Mouse (Mus musculus): ENCODE results near the gene Gm10972. TPM values are rescaled to one million over a fixed set of nuclear protein-coding genes. Genes with fewer than 3 reads are reported as not detected.

The Gm10972 gene
- total and polyA plus RNA-seq, 3 experiments: not detected

DNA sequence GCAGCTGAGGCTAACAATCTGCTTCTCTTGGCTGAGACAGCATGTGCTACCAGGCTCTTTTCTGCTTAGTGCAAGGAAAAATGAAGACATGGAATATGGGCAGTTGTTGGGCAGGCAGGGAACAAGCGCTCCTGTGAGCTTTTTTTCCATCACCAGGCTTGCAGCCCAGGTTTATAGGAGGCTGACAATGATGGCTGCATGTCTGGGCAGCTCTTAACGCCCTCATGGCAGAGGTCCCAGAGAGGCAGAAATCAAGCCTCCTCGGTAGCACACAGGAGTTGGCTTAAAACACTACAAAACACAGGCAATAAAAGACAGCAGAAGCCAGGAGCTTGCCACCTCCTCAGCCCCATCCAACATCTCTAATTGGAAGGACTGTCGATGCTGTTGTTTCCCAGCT lies 31.6 kb upstream of the Gm10972 start:
- intact Hi-C loops (cut with DNase I): no loop called here
- no peaks in the 10 kb centered on the region for H3K36me3 ChIP-seq (ENCODE audit: control insufficient read depth, insufficient read depth, low read length)
- DNase-seq: no peak
- H3K27ac ChIP-seq: peak overlapping the region; percentile 28
- H3K9ac ChIP-seq (ENCODE audit: low read depth, low read length): no peak overlapping the region
- 42% methylated on average over 4 of the region's 4 CpGs for WGBS
- TF ChIP-seq EP300 (IDR thresholded peaks at IDR 0.05; ENCODE audit: insufficient read depth, low read depth, low read length) (no peak), CTCF (IDR thresholded peaks at IDR 0.05) (no peak), POLR2A (IDR thresholded peaks at IDR 0.05; ENCODE audit: insufficient read depth, low read depth, low read length) (no peak)
- H3K4me1 ChIP-seq (ENCODE audit: control insufficient read depth, insufficient read depth, low read length): no peaks in the 10 kb centered on the region; the same call in 1 of the 2 replicates
- no peak overlapping the region for H3K4me3 ChIP-seq
- no peaks in the 10 kb centered on the region for H3K27me3 ChIP-seq (ENCODE audit: control insufficient read depth, insufficient read depth, low read length)
- no peaks in the 10 kb centered on the region for H3K79me2 ChIP-seq (replicated peaks; ENCODE audit: control insufficient read depth, insufficient read depth, low read length)

DNA sequence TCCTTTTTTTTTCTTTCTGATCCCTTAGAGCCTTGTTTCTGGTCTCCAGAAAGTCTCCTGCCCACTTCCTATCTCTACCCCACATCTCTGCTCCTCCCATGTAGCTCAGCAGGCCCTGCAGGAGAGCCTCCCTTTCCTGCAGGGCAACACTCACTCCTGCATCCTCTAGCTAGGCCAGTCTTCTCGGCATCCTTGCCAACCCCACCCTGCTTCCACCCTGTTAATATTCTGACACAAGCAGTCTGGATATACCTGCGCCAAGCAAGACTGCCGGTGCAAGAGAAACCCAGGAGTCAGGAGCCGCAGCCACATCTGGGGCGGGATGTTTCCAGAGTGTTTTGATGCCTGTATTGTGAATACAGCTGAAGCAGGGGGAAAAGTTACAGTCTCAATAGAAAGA lies 31.1 kb upstream of the Gm10972 start:
- Histone ChIP-seq H3K27me3 (ENCODE audit: control insufficient read depth, insufficient read depth, low read length) (no peaks in the 10 kb centered on the region), H3K27ac (no peak overlapping the region; the same call in 1 of the 2 replicates), H3K9ac (ENCODE audit: low read depth, low read length) (no peak overlapping the region), H3K4me1 (ENCODE audit: control insufficient read depth, insufficient read depth, low read length) (no peaks in the 10 kb centered on the region; the same call in 1 of the 2 replicates), H3K79me2 (replicated peaks; ENCODE audit: control insufficient read depth, insufficient read depth, low read length) (no peaks in the 10 kb centered on the region), H3K4me3 (no peak overlapping the region), H3K36me3 (ENCODE audit: control insufficient read depth, insufficient read depth, low read length) (no peaks in the 10 kb centered on the region)
- WGBS: 71% methylated on average over 5 of the region's 5 CpGs
- intact Hi-C loops (cut with DNase I): no loop called here
- TF ChIP-seq EP300 (IDR thresholded peaks at IDR 0.05; ENCODE audit: insufficient read depth, low read depth, low read length) (no peak), POLR2A (IDR thresholded peaks at IDR 0.05; ENCODE audit: insufficient read depth, low read depth, low read length) (no peak), CTCF (IDR thresholded peaks at IDR 0.05) (no peak)
- peak in 1 of 2 experiments; percentile 15 for DNase-seq

DNA sequence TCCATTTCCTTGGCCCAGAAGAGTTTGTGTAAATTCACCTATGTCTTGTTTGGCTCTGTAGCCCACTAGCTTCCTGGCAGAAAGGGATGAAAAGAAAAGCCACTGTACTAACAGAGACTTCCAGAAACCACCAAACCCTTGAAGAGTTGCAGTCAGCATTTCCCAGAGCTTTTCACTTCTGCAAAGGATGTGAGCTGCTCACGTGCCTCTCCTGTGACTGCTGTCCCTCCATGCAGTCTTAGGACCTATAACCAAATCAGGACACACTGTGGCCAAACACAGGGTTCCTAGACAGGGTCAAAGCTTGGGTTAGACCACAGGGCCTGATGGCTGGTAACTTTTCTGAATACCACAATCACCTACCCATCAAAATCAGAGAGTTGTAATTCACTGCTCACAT lies 30.6 kb upstream of the Gm10972 start:
- 81% methylated on average over 1 of the region's 1 CpGs for WGBS
- H3K79me2 ChIP-seq (replicated peaks; ENCODE audit: control insufficient read depth, insufficient read depth, low read length): no peaks in the 10 kb centered on the region
- TF ChIP-seq EP300 (IDR thresholded peaks at IDR 0.05; ENCODE audit: insufficient read depth, low read depth, low read length): no peak
- TF ChIP-seq POLR2A (IDR thresholded peaks at IDR 0.05; ENCODE audit: insufficient read depth, low read depth, low read length): no peak
- no peak for TF ChIP-seq CTCF (IDR thresholded peaks at IDR 0.05)
- no peaks in the 10 kb centered on the region for H3K27me3 ChIP-seq (ENCODE audit: control insufficient read depth, insufficient read depth, low read length)
- H3K9ac ChIP-seq (ENCODE audit: low read depth, low read length): no peak overlapping the region
- DNase-seq: peak in 1 of 2 experiments; percentile 41
- intact Hi-C loops (cut with DNase I): no loop called here
- H3K4me1 ChIP-seq (ENCODE audit: control insufficient read depth, insufficient read depth, low read length): no peaks in the 10 kb centered on the region; the same call in 1 of the 2 replicates
- no peak overlapping the region for H3K4me3 ChIP-seq
- H3K36me3 ChIP-seq (ENCODE audit: control insufficient read depth, insufficient read depth, low read length): no peaks in the 10 kb centered on the region
- H3K27ac ChIP-seq: no peak overlapping the region; the same call in 1 of the 2 replicates

DNA sequence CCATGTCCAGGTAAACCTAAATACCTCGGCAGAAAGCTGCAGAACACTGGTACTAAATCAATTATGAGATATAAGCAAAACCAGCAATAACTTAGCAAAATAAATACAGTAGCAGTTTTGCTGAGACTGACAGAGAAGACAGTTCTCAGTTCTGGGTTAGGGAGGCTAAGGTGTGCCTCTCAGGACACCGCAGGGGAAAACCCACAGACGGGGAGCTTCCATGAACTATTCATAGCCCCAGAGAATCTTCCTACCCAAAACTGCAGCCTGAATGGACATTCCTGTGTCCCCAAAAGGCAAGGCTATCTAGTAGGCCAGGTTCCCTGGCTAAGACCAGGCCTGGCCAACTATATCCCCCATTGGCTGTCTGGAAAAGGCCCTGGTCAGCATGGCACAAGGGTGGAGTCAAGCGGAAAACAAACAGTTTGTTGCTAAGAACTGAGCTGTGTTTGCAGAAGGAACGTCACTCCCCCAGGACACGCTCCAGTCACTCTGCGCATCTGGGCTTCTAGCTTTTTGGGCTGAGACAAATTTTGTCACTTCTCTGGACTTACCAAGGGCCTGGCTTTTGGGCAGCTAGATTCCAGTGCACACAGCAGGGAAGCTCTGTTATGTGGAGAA lies 29.5 kb upstream of the Gm10972 start:
- peak overlapping the region; percentile 15; the same call in 1 of the 2 replicates for H3K27ac ChIP-seq
- DNase-seq: peak; percentile 31 to 66
- no peak overlapping the region for H3K4me3 ChIP-seq
- no peaks in the 10 kb centered on the region for H3K27me3 ChIP-seq (ENCODE audit: control insufficient read depth, insufficient read depth, low read length)
- H3K79me2 ChIP-seq (replicated peaks; ENCODE audit: control insufficient read depth, insufficient read depth, low read length): no peaks in the 10 kb centered on the region
- intact Hi-C loops (cut with DNase I): no loop called here
- no peak overlapping the region for H3K9ac ChIP-seq (ENCODE audit: low read depth, low read length)
- WGBS: 68% methylated on average over 7 of the region's 7 CpGs
- TF ChIP-seq CTCF (IDR thresholded peaks at IDR 0.05) (no peak), POLR2A (IDR thresholded peaks at IDR 0.05; ENCODE audit: insufficient read depth, low read depth, low read length) (no peak), EP300 (IDR thresholded peaks at IDR 0.05; ENCODE audit: insufficient read depth, low read depth, low read length) (no peak)
- H3K36me3 ChIP-seq (ENCODE audit: control insufficient read depth, insufficient read depth, low read length): no peaks in the 10 kb centered on the region
- H3K4me1 ChIP-seq (ENCODE audit: control insufficient read depth, insufficient read depth, low read length): no peaks in the 10 kb centered on the region; the same call in 1 of the 2 replicates

DNA sequence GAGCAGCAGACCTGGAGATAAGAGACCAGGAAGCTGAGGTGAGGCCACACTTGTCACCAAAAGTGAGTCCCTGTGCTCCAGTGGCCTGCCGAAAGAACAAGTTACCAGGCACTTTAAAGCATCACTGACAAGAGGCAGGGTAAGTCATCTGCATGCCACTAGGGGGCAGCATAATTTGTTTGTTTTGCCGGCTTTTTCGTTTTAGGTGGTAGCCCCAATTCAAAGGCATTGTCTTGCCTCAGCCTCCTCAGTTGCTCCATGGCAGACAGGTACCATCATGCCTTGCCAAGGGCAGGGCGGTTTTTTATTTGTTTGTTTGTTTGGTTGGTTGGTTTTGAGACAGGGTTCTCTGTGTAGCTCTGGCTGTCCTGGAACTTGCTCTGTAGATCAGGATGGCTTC lies 26.2 kb upstream of the Gm10972 start:
- Histone ChIP-seq H3K27ac (no peak overlapping the region), H3K79me2 (replicated peaks; ENCODE audit: control insufficient read depth, insufficient read depth, low read length) (no peaks in the 10 kb centered on the region), H3K9ac (ENCODE audit: low read depth, low read length) (no peak overlapping the region), H3K4me1 (ENCODE audit: control insufficient read depth, insufficient read depth, low read length) (no peaks in the 10 kb centered on the region), H3K27me3 (ENCODE audit: control insufficient read depth, insufficient read depth, low read length) (no peaks in the 10 kb centered on the region), H3K36me3 (ENCODE audit: control insufficient read depth, insufficient read depth, low read length) (no peaks in the 10 kb centered on the region), H3K4me3 (no peak overlapping the region)
- DNase-seq: peak; percentile 26 to 47
- TF ChIP-seq EP300 (IDR thresholded peaks at IDR 0.05; ENCODE audit: insufficient read depth, low read depth, low read length) (no peak), CTCF (IDR thresholded peaks at IDR 0.05) (peak; percentile 87), POLR2A (IDR thresholded peaks at IDR 0.05; ENCODE audit: insufficient read depth, low read depth, low read length) (no peak)
- 52% methylated on average over 4 of the region's 4 CpGs for WGBS
- intact Hi-C loops (cut with DNase I): loop anchor here (2.0 to 5.0 kb wide), 2 partner anchors 232 to 286 kb away; no protein-coding TSS in a partner anchor

DNA sequence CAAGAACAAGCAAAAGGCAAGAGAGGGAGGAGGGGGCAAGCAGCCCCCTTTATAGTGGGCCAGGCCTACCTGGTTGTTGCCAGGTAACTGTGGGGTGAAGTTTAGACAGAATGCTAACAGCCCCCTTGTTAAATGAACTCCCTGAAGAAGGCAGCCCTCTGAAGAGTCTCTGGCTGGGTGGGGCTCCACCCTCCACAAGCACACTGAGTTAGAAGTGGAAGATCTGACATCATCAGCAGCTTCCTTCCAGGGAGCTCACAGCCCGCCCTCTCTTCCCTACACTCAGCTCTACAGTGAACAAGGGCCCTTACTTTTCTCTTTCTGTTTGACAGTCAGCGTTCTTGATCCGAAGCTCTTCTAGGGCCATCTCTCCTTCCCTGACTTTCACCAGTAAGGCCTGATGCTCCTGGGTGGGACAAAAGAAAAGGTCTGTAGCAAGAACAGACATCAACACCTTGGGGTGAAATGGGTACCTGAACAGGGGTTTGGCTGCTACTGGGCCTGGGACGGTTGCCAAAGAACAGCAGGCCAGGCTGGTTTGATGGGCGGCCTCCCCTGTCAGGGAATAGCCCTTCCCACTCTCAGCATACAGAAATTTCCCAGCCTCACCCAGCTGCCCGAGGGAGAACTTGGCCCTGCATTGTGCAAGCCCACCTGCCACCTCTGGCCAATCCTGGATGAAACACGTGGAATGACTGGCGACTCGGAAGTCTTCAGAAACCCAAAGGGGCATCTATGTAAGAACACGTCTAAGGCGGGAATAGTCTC lies 21.0 kb upstream of the Gm10972 start:
- H3K27ac ChIP-seq: peak overlapping the region; percentile 44
- H3K27me3 ChIP-seq (ENCODE audit: control insufficient read depth, insufficient read depth, low read length): no peaks in the 10 kb centered on the region
- no peak overlapping the region for H3K9ac ChIP-seq (ENCODE audit: low read depth, low read length)
- H3K4me3 ChIP-seq: no peak overlapping the region
- H3K79me2 ChIP-seq (replicated peaks; ENCODE audit: control insufficient read depth, insufficient read depth, low read length): no peaks in the 10 kb centered on the region
- WGBS: 54% methylated on average over 11 of the region's 11 CpGs
- TF ChIP-seq POLR2A (IDR thresholded peaks at IDR 0.05; ENCODE audit: insufficient read depth, low read depth, low read length) (no peak), EP300 (IDR thresholded peaks at IDR 0.05; ENCODE audit: insufficient read depth, low read depth, low read length) (no peak), CTCF (IDR thresholded peaks at IDR 0.05) (no peak)
- intact Hi-C loops (cut with DNase I): no loop called here
- H3K36me3 ChIP-seq (ENCODE audit: control insufficient read depth, insufficient read depth, low read length): no peaks in the 10 kb centered on the region
- H3K4me1 ChIP-seq (ENCODE audit: control insufficient read depth, insufficient read depth, low read length): peaks cover 2% of the 10 kb centered on the region; the same call in 1 of the 2 replicates
- DNase-seq: peak in 1 of 2 experiments; percentile 52
